Mouse (Mus musculus) heart, postnatal 0 days (tissue): ENCODE measurements around the gene Naglu. TPM values are rescaled to one million over a fixed set of nuclear protein-coding genes. Genes with fewer than 3 reads are reported as not detected.

Source experiments
- ATAC-seq: fragments of 200-750 bp; cut with Nextera tagmentation; 2 replicates; pipeline ENCODE4 v1.8.0; 2017; ENCODE audit warnings: low read depth, moderate number of reproducible peaks, moderate library complexity; ENCODE audit not compliant: insufficient read depth
- DNase-seq: peaks from one replicate; pipeline ENCODE4 v3.0.0-alpha.2; 2016; ENCODE audit warnings: low spot score
- H3K27ac ChIP-seq: fragments of 300-500 bp; sonication (generic); 2 replicates; pipeline ENCODE4 v1.5.1; 2014; ENCODE audit warnings: low read depth, mild to moderate bottlenecking
- H3K27me3 ChIP-seq: fragments of 300-500 bp; sonication (generic); 2 replicates; pipeline ENCODE4 v1.6.1; 2014; ENCODE audit warnings: low read length, mixed read lengths; ENCODE audit not compliant: control insufficient read depth, insufficient read depth
- H3K36me3 ChIP-seq: fragments of 300-500 bp; sonication (generic); replicated peaks from 2 replicates; pipeline ENCODE4 v1.6.1; 2014; ENCODE audit warnings: low read length, mixed read lengths; ENCODE audit not compliant: control insufficient read depth, insufficient read depth
- H3K4me1 ChIP-seq: fragments of 300-500 bp; sonication (generic); 2 replicates; pipeline ENCODE4 v1.6.1; 2014; ENCODE audit warnings: antibody characterized with exemption; ENCODE audit not compliant: control insufficient read depth, insufficient read depth
- H3K4me2 ChIP-seq: fragments of 300-500 bp; sonication (generic); 2 replicates; pipeline ENCODE4 v1.6.1; 2014; ENCODE audit warnings: low read depth, mild to moderate bottlenecking, low read length, moderate library complexity
- H3K4me3 ChIP-seq: fragments of 300-500 bp; sonication (generic); 2 replicates; pipeline ENCODE4 v1.5.1; 2014; ENCODE audit warnings: low read depth, low read length
- H3K9ac ChIP-seq: fragments of 300-500 bp; sonication (generic); replicated peaks from 2 replicates; pipeline ENCODE4 v1.6.1; 2014; ENCODE audit warnings: low read depth, low read length, mixed read lengths
- H3K9me3 ChIP-seq: fragments of 300-500 bp; sonication (generic); replicated peaks from 2 replicates; pipeline ENCODE4 v1.6.1; 2016; ENCODE audit warnings: low read length; ENCODE audit not compliant: control insufficient read depth
- CTCF ChIP-seq: IDR thresholded peaks from 2 replicates; pipeline ENCODE4 v1.5.1; 2016; ENCODE audit warnings: antibody characterized with exemption, control low read depth, low read depth
- EP300 ChIP-seq: IDR thresholded peaks from 2 replicates; pipeline ENCODE4 v1.6.1; 2016; ENCODE audit warnings: antibody characterized with exemption, low read depth
- WGBS: fragments of 180-500 bp; shearing (Covaris S2); extraction: QIAGEN DNeasy Blood & Tissue Kit; methylation state at CpG from one replicate; pipeline ENCODE4 v1.1.7; 2014; 5-methylcytosine and 5-hydroxymethylcytosine counted together
- polyA plus RNA-seq: library from polyadenylated mRNA; unstranded; fragments of >200 nt; fragmentation: Nextera tagmentation; extraction: Ambion mirVana; gene quantifications from 2 replicates; pipeline ENCODE4 v1.2.1, GENCODE M21; 2015
- total RNA-seq: library from RNA; depleted of rRNA; stranded (reverse); fragments of >200 nt; gene quantifications from 2 replicates; pipeline ENCODE4 v1.2.3, GENCODE M21; 2014; ENCODE audit warnings: low replicate concordance

Naglu gene
- total and polyA plus RNA-seq, 2 experiments from 2014 or later: 10.3 to 15.8 TPM

DNA sequence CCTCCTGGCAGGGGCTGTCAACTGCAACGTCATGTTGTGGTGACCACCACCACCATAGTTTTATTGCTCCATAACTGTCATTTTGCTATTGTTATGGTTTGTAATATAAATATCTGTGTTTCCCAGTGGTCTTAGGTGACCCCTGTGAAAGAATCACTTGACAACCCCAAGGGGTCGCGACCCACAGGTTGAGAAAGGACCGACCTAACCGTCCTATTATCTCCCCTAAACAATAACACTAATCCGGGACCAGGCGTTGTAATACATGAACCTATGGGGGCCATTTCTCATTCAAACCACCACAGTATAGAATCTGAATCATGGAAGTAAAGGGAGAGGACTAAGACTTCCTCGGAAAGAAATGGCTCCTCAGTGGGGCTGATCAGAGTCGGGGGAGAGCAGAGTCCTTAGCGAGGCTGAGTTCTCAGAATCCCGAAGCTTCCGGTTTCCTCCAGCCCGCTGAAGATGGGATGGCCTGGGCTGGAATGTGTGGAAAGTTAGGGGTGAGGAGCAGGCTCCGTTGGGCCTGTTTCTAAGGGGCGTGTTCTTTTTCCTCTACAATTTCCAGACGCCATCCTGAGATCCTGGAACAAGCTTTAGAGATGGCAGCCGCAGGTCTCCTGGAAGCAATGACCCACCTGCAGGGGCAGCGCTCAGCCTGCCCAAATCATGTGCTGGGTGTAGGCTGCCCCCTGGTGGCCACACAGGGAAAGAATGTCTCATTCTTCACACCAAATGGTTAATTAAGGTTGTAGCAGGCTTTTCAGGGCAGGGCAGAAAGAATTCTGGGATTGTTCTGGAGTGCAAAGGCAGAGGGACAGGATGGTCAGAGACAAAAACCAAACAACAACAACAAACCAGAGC is 3.0 kb upstream of the Naglu start:
- no peaks in the 10 kb centered on the region for H3K9me3 ChIP-seq
- H3K9ac ChIP-seq: no peak overlapping the region
- 15% methylated on average over 18 of the region's 18 CpGs for WGBS
- H3K4me3 ChIP-seq: peak overlapping the region; percentile 13; the same call in 1 of the 2 replicates
- H3K4me2 ChIP-seq: peak overlapping the region; percentile 51
- no peaks in the 10 kb centered on the region for H3K27me3 ChIP-seq
- H3K36me3 ChIP-seq: peaks cover 6% of the 10 kb centered on the region; the same call in 1 of the 2 replicates
- H3K4me1 ChIP-seq: peaks cover 37% of the 10 kb centered on the region
- TF ChIP-seq CTCF (peak; percentile 98), EP300 (no peak)
- ATAC-seq (no peak), DNase-seq (peak; percentile 62)
- peak overlapping the region; percentile 18; the same call in 1 of the 2 replicates for H3K27ac ChIP-seq

DNA sequence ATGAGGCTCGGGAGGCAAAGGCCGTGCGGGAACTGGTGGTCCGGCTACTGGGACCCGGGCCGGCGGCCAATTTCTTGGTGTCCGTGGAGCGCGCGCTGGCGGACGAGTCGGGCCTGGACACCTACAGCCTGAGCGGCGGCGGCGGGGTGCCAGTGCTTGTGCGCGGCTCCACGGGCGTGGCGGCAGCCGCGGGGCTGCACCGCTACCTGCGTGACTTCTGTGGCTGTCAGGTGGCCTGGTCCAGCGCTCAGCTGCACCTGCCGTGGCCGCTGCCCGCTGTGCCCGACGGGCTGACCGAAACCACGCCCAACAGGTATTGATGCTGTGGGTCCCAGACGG is 346 bp downstream of the Naglu start:
- H3K9ac ChIP-seq: peak overlapping the region; percentile 65
- no peak for TF ChIP-seq CTCF
- no peak for TF ChIP-seq EP300
- H3K4me1 ChIP-seq: peaks cover 9% of the 10 kb centered on the region
- peak overlapping the region; percentile 99 for H3K4me2 ChIP-seq
- WGBS: under 1% methylated on average over 28 of the region's 36 CpGs
- ATAC-seq: peak; percentile 47
- no peaks in the 10 kb centered on the region for H3K9me3 ChIP-seq
- peak overlapping the region; percentile 54 for H3K27ac ChIP-seq
- no peak for DNase-seq
- H3K4me3 ChIP-seq: peak overlapping the region; percentile 69
- H3K36me3 ChIP-seq: no peaks in the 10 kb centered on the region
- H3K27me3 ChIP-seq: no peaks in the 10 kb centered on the region

DNA sequence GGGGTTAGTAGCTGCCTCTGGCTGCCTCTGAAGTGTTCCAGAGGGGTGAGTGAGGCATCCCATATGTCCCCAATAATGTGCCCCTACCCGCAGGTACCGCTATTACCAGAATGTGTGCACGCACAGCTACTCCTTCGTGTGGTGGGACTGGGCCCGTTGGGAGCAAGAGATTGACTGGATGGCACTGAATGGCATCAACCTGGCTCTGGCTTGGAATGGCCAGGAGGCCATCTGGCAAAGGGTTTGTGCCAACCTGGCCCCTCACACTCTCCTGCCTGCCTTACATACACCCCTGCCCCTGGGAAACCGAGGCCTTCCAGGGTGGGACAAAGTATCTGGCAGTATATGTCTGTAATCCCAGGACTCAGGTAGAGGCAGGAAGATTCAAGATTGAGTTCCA is 1.2 kb downstream of the Naglu start:
- no peaks in the 10 kb centered on the region for H3K9me3 ChIP-seq
- H3K9ac ChIP-seq: no peak overlapping the region
- no peak for DNase-seq
- WGBS: 69% methylated on average over 6 of the region's 6 CpGs
- TF ChIP-seq CTCF: no peak
- no peak for TF ChIP-seq EP300
- no peak overlapping the region for H3K27ac ChIP-seq
- peak overlapping the region; percentile 99; the same call in 1 of the 2 replicates for H3K4me2 ChIP-seq
- H3K4me3 ChIP-seq: peak overlapping the region; percentile 69; the same call in 1 of the 2 replicates
- no peak for ATAC-seq
- H3K27me3 ChIP-seq: no peaks in the 10 kb centered on the region
- no peaks in the 10 kb centered on the region for H3K36me3 ChIP-seq
- H3K4me1 ChIP-seq: peaks cover 7% of the 10 kb centered on the region

DNA sequence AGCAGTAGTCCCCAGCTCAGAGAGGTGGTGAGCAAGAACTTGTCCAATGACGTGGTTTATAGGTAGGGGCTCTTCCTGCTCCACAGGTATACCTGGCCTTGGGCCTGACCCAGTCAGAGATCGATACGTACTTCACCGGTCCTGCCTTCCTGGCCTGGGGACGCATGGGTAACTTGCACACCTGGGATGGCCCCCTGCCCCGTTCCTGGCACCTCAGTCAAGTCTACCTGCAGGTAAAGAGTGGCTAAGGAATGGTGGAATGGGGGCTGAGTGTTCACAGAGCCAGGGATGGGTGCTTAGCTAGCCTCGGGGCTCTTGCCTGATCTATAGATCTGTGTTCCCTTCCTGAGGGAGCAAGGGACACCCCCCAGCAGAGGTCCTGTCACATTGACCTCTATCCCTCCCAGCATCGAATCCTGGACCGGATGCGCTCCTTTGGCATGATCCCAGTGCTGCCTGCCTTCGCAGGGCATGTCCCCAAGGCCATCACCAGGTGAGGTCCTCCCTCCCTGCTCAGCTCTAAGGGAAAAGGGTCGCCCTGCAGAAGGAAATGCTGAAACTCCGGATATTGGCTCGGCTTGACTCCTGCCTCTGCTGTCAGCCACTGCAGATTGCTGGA is 2.1 kb downstream of the Naglu start:
- DNase-seq: no peak
- H3K4me1 ChIP-seq: peaks cover 7% of the 10 kb centered on the region
- 71% methylated on average over 14 of the region's 14 CpGs for WGBS
- TF ChIP-seq CTCF (no peak), EP300 (no peak)
- no peaks in the 10 kb centered on the region for H3K27me3 ChIP-seq
- H3K4me3 ChIP-seq: no peak overlapping the region
- ATAC-seq: no peak
- H3K9ac ChIP-seq: no peak overlapping the region
- no peak overlapping the region for H3K4me2 ChIP-seq
- H3K27ac ChIP-seq: no peak overlapping the region
- H3K36me3 ChIP-seq: peaks cover 6% of the 10 kb centered on the region; the same call in 1 of the 2 replicates
- no peaks in the 10 kb centered on the region for H3K9me3 ChIP-seq

DNA sequence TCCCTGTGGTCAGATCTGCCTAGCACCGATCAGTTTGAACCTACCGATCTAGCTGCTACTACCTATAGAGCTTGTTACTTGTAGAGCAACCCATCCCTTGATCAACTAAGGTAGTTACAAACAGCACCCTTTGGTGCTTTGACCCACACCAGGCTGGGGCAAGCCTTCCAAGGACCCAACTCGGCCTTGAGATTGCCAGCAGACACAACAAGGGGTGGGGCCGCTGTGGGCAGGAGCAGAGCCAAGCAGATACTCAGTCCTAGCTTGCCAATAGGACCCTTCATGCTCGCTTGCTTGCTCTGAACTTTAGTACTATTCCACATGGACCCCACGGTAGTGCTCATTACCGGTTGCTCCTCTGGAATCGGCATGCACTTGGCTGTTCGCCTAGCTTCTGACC is 8.3 kb downstream of the Naglu start, which contains the start of gene Hsd17b1:
Gene Hsd17b1, plus strand, starts transcription at position 291 of the 400 bp plus-strand sequence.
- Histone ChIP-seq H3K4me1 (peaks cover 3% of the 10 kb centered on the region; the same call in 1 of the 2 replicates), H3K4me3 (no peak within 1 kb of the TSS), H3K27me3 (peaks cover 38% of the 10 kb centered on the region), H3K4me2 (no peak within 1 kb of the TSS), H3K27ac (no peak within 1 kb of the TSS), H3K36me3 (peaks cover 6% of the 10 kb centered on the region; the same call in 1 of the 2 replicates), H3K9me3 (no peaks in the 10 kb centered on the region), H3K9ac (no peak within 1 kb of the TSS)
- ATAC-seq (no peak), DNase-seq (no peak)
- WGBS: 66% methylated on average over 9 of the region's 9 CpGs
- TF ChIP-seq EP300 (no peak), CTCF (no peak)
